Mouse (Mus musculus) E14TG2a.4 (cell line): Measurements from ENCODE around the gene Hcn2.

Source experiments
- CTCF ChIP-seq: conservative IDR thresholded peaks from 2 replicates; pipeline ENCODE4 v1.5.1; 2014; ENCODE audit warnings: low read length
- NANOG ChIP-seq: IDR thresholded peaks from 2 replicates; pipeline ENCODE4 v1.6.1; 2014; ENCODE audit warnings: borderline replicate concordance, low read length, mixed read lengths

- TF ChIP-seq CTCF, result no peak
- TF ChIP-seq NANOG, result no peak
These were observed 43.4 kb upstream of the Hcn2 start for GRCm38 (mm10) chr10:79673054-79673453.
